Mouse (Mus musculus): ENCODE results near the gene Pla2g5.
A peak's percentile ranks its signal among the peaks of the same experiment; 100 is the strongest.
"Not testable (repeated sequence)": the region's sequence is repeated elsewhere in the genome, so short reads cannot be mapped to it uniquely, and the experiment has no call there.

The Pla2g5 gene

DNA sequence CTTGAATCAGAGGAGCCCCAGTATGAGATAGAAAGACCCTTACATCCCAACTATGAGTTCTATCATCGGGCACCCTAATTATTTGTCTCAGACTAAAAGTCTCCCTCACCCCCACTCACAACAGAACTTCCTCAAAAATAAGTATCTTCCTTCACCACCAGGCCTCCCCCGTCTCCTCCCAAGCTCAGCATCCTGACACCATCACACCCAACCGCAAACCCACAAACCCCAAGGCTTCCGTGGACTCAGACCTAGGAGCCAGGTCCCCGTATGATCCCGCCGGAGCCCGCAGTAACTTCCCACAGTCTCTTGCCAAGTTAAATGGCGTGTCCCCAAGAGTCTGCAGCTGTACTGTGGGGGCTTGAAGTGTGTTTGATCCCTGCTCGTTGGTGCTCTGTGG, 5.7 kb downstream of the Pla2g5 start:
- no peak for DNase-seq

GRCm38 (mm10) chr4:138856491-138856890, 6.8 kb downstream of the Pla2g5 start:
- peak; percentile 85 to 90 for DNase-seq

GRCm38 (mm10) chr4:138855092-138855632, 8.1 kb downstream of the Pla2g5 start:
- DNase-seq = no peak

GRCm38 (mm10) chr4:138852961-138853360, 10.3 kb downstream of the Pla2g5 start:
- no peak for DNase-seq

DNA sequence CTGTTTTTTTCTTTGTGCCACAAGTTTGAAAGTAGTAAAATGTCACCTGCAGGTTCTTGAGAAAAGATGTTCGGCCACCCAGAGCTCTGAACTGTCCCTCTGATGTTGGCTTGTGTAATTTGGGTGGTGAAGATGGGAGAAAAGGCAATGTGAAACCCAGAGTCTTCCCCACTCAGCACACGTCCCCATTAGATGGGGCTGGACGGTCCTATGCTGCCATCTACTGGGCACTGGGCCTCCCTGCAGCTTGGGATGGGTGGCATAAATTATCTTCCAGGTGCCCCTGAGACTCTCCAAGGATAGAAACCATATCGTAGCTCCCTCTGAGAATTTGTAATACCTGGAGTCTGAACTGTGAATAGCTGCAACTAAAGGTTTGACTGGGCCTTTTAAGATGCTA, 11.8 kb downstream of the Pla2g5 start:
- peak; percentile 82 to 84 for DNase-seq

GRCm38 (mm10) chr4:138841386-138841785, 21.9 kb downstream of the Pla2g5 start:
- DNase-seq = no peak

- no peak for DNase-seq
These were observed 22.6 kb downstream of the Pla2g5 start for GRCm38 (mm10) chr4:138840726-138841125.

DNA sequence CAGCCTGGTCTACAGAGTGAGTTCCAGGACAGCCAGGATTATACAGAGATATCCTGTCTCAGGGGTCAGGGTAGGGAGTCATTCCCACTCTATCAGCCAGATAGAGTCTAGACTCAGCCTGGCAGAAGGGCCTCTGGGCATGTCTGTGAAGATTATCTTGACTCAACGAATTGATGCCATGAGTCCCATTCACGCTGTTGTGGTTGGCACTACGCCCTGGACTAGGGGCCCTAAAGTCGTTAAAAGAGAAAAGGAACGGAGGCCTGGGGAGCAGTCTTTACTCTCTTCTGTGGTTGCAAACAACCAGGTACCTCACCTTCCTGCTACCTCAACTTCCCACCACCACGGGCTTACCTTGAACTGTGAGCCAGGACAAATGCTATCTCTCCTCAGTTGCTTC, 23.5 kb downstream of the Pla2g5 start:
- no peak for DNase-seq

DNA sequence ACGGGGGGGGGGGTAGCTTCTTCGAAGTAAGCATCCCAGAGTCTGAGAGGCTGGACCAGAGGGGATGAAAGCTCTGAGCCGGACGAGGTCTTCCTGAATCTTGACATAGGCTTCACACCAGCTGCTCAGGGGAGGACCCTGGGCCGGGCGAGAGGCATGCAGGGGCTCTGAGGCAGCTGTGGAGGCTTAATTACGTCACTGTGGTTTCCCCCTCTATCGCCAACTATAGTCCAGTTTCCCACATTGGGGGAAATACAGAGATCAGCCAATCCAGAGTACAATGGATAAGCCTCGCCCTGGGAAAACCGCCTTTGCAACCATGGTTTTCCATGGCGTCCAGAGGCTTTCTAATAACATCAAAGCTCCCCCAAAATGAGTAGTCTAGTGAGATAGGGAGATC, 36.1 kb downstream of the Pla2g5 start:
- DNase-seq = no peak

DNA sequence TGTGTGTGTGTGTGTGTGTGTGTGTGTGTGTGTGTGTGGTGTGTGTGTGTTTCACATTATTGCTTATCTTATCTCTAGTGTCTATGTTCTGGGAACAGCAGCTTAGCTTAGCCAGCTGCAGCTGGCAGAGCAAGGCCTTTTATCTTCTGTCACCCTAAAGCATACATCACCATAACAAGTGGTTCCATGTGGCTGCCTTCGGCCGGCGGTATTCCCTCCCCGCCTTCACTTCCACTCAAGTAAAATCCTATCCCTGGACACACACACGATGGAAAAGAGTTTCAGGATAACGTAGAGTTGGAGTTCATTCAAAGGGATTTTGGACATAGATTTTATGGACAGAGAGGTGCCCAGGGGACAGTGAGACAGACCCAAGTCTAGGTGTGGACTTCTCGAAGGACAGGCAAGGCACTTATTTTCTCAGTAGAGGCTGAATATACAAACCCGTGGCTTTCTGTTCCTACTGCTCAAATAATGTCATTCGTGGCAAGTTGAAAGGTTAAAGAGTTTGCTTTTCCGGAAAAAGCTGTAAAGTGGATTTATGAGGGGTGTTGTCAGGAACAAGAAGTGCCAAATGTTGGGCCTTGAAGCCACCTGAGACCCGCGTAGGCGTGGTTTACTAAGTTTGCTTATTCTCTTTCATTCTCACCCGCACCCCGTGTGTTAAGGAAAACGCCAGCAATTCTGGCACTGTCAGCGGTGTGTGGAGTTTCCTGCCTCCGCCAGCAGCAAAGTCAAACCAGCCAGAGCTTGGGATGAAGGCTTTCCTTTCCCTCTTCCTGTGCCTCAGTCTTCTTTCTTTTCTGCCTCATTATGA, 37.3 kb downstream of the Pla2g5 start:
- peak; percentile 18 to 37 for DNase-seq

- DNase-seq = peak; percentile 35 to 57
These were observed 38.6 kb downstream of the Pla2g5 start for GRCm38 (mm10) chr4:138824660-138825059.

- not testable (repeated sequence) for DNase-seq
These were observed 39.1 kb downstream of the Pla2g5 start for GRCm38 (mm10) chr4:138824161-138824560.

DNA sequence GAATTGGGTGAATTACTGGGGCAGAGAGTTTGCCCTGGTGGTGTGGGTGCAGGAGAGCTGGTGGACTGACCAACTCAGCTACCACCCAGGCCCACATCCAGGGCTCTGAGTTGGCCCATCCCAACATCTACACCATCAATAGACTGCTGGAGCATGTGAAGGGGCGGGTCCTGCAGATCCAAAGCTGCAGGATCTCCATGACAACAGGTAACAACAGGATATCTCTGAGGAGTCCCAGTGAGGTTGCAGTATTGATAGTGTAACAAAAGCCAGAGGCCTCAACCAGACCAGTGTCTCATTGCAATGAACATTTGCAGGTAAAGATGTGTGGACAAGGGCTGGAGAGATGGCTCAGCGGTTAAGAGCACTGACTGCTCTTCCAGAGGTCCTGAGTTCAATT, 42.2 kb downstream of the Pla2g5 start:
- DNase-seq = no peak

GRCm38 (mm10) chr4:138819101-138819500, 44.2 kb downstream of the Pla2g5 start:
- DNase-seq = peak; percentile 58 to 70

DNA sequence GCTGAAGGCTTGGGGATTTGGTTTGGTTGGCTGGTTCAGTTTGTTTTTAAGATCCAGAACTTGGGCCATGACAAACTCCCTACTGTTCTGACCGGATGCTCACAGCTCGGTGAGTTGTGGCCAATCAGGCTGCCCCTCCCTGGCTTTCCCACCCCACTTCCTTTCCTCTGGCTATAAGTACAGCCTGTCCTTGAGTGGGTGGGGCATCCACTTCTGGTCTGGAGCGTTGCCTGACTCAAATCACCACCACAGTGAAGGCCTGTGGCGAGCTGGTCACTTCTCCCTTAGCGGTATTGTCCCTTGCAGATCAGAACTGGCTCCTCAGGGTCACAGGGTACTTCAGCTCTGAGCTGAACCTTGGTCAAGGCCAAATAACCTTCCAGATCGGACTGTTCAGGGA, 45.5 kb downstream of the Pla2g5 start:
- peak; percentile 17 to 48 for DNase-seq

DNA sequence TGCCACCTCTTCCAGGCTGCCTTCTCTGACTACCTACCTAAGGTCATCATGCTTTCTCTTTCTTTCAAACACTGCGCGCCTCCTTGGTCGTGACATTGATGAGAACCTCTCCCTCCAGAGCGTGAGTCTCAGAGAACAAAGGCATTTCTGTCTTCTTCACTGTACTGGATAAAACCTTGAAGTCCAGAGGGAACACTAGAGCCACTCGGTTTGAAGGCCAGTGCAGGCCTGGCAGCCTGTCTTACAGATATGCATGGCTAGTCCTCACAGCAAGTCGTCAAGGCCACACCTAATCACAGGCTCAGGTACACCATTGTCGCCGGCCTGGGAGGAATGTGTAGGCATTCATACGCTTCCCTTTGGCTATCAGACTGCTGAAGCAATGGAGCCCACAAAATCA, 47.1 kb downstream of the Pla2g5 start:
- DNase-seq = no peak

GRCm38 (mm10) chr4:138806920-138807541, 56.3 kb downstream of the Pla2g5 start:
- DNase-seq = peak; percentile 58 to 70

DNA sequence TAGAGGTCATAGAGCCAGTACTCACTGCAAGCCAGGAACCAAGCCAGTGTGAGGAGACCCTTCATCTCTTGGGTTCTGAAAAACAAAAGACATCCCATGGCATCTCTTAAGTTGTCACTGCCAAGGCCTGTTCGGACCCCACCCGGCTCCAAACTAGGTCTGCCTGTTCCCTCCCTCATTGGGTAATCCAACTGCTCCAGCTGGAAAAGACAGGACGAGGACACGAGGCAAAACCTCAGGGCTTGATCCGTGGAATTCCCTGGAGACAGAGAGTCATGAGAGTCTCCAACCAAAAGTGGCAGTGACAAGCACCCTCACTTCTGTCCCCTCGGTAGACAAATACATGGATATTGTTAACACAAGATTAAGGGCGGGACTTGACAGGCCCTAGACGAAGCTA, 57.1 kb downstream of the Pla2g5 start:
- no peak for DNase-seq

- DNase-seq = no peak
These were observed 58.0 kb downstream of the Pla2g5 start for GRCm38 (mm10) chr4:138805248-138805647.

- DNase-seq = no peak
These were observed 60.4 kb downstream of the Pla2g5 start for GRCm38 (mm10) chr4:138802917-138803316.

DNA sequence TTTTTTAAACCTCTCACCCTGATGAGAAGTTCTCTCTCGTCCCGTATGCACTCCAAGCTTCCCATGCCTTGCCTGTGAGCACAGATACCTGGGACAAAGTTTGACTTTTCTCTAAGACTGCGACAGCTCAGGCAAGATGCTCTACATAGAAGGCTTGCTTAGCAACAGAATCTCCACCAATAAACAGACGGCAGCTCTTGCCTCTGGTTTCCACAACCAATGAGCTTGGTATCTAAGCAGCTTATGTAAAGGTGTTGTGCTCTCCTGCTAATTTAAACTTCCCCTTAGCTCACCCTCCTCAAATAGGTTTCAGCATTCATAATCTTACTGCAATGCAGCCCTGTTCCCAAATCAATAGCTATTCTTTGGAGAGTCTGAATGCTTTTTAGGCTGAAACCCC, 61.7 kb downstream of the Pla2g5 start:
- no peak for DNase-seq

- peak; percentile 70 to 81 for DNase-seq
These were observed 63.0 kb downstream of the Pla2g5 start for GRCm38 (mm10) chr4:138800134-138800744.

DNA sequence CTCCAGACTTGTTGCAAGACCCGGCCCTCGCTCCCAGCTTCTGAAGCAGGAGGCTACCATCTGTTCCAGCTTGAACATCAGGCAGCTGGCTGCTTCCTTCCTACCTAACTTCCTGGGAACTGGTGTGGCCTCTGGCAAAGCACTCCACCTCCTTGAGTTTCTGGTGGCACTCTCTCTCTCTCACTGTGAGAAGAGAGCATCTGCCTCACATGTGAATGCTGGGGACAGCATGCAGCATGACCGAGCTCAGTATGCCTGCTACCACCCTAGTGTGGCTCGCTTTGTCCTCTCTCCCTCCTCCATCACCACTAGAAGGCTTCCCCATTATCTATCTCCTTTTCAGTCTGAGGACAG, 66.1 kb downstream of the Pla2g5 start:
- DNase-seq = no peak
